Mouse (Mus musculus) cerebellum, adult 2 months (tissue): ENCODE results near the gene Eno3. TPM values are rescaled to one million over a fixed set of nuclear protein-coding genes. Genes with fewer than 3 reads are reported as not detected.

Source experiments
- DNase-seq, 2 experiments: peaks; one replicate each; pipeline ENCODE4 v3.0.0; 2021
- H3K27ac ChIP-seq: fragments of 200-500 bp; 2 replicates; pipeline ENCODE4 v1.5.1; 2012; ENCODE audit warnings: low read length, control low read depth, inconsistent platforms; ENCODE audit not compliant: insufficient read depth
- H3K27me3 ChIP-seq: fragments of 200-500 bp; 2 replicates; pipeline ENCODE4 v1.6.1; 2012; ENCODE audit warnings: inconsistent platforms, mild to moderate bottlenecking, low read length, moderate library complexity; ENCODE audit not compliant: control insufficient read depth, insufficient read depth
- H3K4me1 ChIP-seq: fragments of 200-500 bp; 2 replicates; pipeline ENCODE4 v1.6.1; 2011; ENCODE audit warnings: low read length; ENCODE audit not compliant: control insufficient read depth, insufficient read depth
- H3K4me3 ChIP-seq: fragments of 200-500 bp; replicated peaks from 2 replicates; pipeline ENCODE3; 2011; ENCODE audit warnings: mild to moderate bottlenecking, low read depth, low read length, control low read depth; ENCODE audit not compliant: insufficient read depth
- CTCF ChIP-seq: fragments of 200-500 bp; IDR thresholded peaks from 2 replicates; pipeline ENCODE4 v1.5.1; 2011; ENCODE audit warnings: low read depth, mild to moderate bottlenecking, control low read depth, low read length, moderate library complexity, borderline replicate concordance; ENCODE audit not compliant: insufficient read depth
- POLR2A ChIP-seq: fragments of 200-500 bp; IDR thresholded peaks from 2 replicates; pipeline ENCODE4 v1.6.1; 2011; ENCODE audit warnings: low read length, control low read depth, borderline replicate concordance; ENCODE audit not compliant: insufficient read depth
- WGBS: fragments of 180-500 bp; shearing (Covaris S2); methylation state at CpG from one replicate; pipeline ENCODE4 v1.1.7; 2018; 5-methylcytosine and 5-hydroxymethylcytosine counted together
- polyA plus RNA-seq: library from polyadenylated mRNA; depleted of rRNA; stranded (reverse); fragments of >200 nt; gene quantifications from 2 replicates; pipeline ENCODE4 v1.2.3, GENCODE M21; 2012

Gene Eno3
- polyA plus RNA-seq, 1 experiment, result 35.0 TPM

GRCm38 (mm10) chr11:70651391-70651790 lies 5.6 kb upstream of the Eno3 start:
- WGBS, result 28% methylated on average over 2 of the region's 2 CpGs
- Histone ChIP-seq H3K27me3 (no peaks in the 10 kb centered on the region), H3K4me3 (no peak overlapping the region), H3K27ac (no peak overlapping the region), H3K4me1 (peaks cover 10% of the 10 kb centered on the region)
- peak in 1 of 2 experiments; percentile 4 for DNase-seq
- TF ChIP-seq POLR2A, result no peak
- TF ChIP-seq CTCF, result no peak

- peak in 1 of 2 experiments; percentile 18 for DNase-seq
- 53% methylated on average over 12 of the region's 12 CpGs for WGBS
- no peak for TF ChIP-seq CTCF
- TF ChIP-seq POLR2A, result no peak
- Histone ChIP-seq H3K4me1 (peaks cover 13% of the 10 kb centered on the region), H3K27me3 (no peaks in the 10 kb centered on the region), H3K27ac (no peak overlapping the region), H3K4me3 (no peak overlapping the region)
These were observed 4.7 kb upstream of the Eno3 start for GRCm38 (mm10) chr11:70652029-70652883.

GRCm38 (mm10) chr11:70652884-70653344 lies 4.1 kb upstream of the Eno3 start:
- WGBS, result 48% methylated on average over 6 of the region's 6 CpGs
- TF ChIP-seq POLR2A, result no peak
- no peak for TF ChIP-seq CTCF
- no peak overlapping the region for H3K27ac ChIP-seq
- peak in 1 of 2 experiments; percentile 8 for DNase-seq
- H3K27me3 ChIP-seq, result no peaks in the 10 kb centered on the region
- peaks cover 13% of the 10 kb centered on the region for H3K4me1 ChIP-seq
- peak overlapping the region; percentile 99 for H3K4me3 ChIP-seq

- no peak for TF ChIP-seq CTCF
- TF ChIP-seq POLR2A, result no peak; the same call in 1 of the 2 replicates
- DNase-seq, result peak; percentile 66
- peak overlapping the region; percentile 99 for H3K4me3 ChIP-seq
- H3K27me3 ChIP-seq, result no peaks in the 10 kb centered on the region
- 1% methylated on average over 63 of the region's 63 CpGs for WGBS
- H3K27ac ChIP-seq, result peak overlapping the region; percentile 98
- peaks cover 13% of the 10 kb centered on the region for H3K4me1 ChIP-seq
These were observed 3.4 kb upstream of the Eno3 start for GRCm38 (mm10) chr11:70653345-70654197.

GRCm38 (mm10) chr11:70654198-70654922 lies 2.6 kb upstream of the Eno3 start, which contains the start of gene Pfn1:
TSS of gene Pfn1 (minus strand) at chr11:70654644.
- WGBS, result under 1% methylated on average over 61 of the region's 61 CpGs
- Histone ChIP-seq H3K27me3 (no peaks in the 10 kb centered on the region), H3K27ac (peak within 1 kb of the TSS; percentile 98), H3K4me3 (peak within 1 kb of the TSS; percentile 99), H3K4me1 (peaks cover 10% of the 10 kb centered on the region)
- DNase-seq, result peak; percentile 80 to 81
- TF ChIP-seq CTCF (no peak), POLR2A (peak; percentile 58)

- TF ChIP-seq POLR2A, result peak; percentile 66; the same call in 1 of the 2 replicates
- TF ChIP-seq CTCF, result no peak
- WGBS, result under 1% methylated on average over 48 of the region's 48 CpGs
- peak; percentile 88 for DNase-seq
- Histone ChIP-seq H3K4me3 (peak overlapping the region; percentile 99), H3K27me3 (no peaks in the 10 kb centered on the region), H3K27ac (peak overlapping the region; percentile 70), H3K4me1 (peaks cover 9% of the 10 kb centered on the region)
These were observed 2.0 kb upstream of the Eno3 start for GRCm38 (mm10) chr11:70654923-70655570.
